In genomic region chr7:128462406-128462805, GRCm38 (mm10) we compare ENCODE assay signal across 8 mouse cellular contexts. TPM values are rescaled to one million over a fixed set of nuclear protein-coding genes. Genes with fewer than 3 reads are reported as not detected.
A peak's percentile ranks its signal among the peaks of the same experiment; 100 is the strongest.
DNase-seq lines count a peak whose midpoint lies in the region; ATAC-seq and TF ChIP-seq lines count a peak whose summit lies in the region.

No protein-coding gene starts in this region.

- ATAC-seq in hindbrain, postnatal 0 days, result no peak
- ATAC-seq in midbrain, embryonic 16.5 days, result no peak

- H3K4me1 ChIP-seq in hindbrain, postnatal 0 days (ENCODE audit: insufficient read depth, low read length), result no peaks in the 10 kb centered on the region
- peaks cover 16% of the 10 kb centered on the region for H3K4me1 ChIP-seq in midbrain, embryonic 16.5 days (ENCODE audit: control insufficient read depth, insufficient read depth, low read length)

- H3K9ac ChIP-seq in hindbrain, postnatal 0 days (replicated peaks; ENCODE audit: low read length), result peak overlapping the region; percentile 35; the same call in 1 of the 2 replicates
- H3K9ac ChIP-seq in midbrain, embryonic 16.5 days (ENCODE audit: low read depth, low read length), result no peak overlapping the region; the same call in 1 of the 2 replicates

- peak; percentile 11 for DNase-seq in adrenal gland, adult 8-10 months
- no peak for DNase-seq in adrenal gland, postnatal 4 days (ENCODE audit: low spot score in 2 of 2)
- peak; percentile 2 for DNase-seq in spleen, adult 12 weeks (ENCODE audit: low spot score)
- no peak for DNase-seq in spleen, postnatal 4 days (ENCODE audit: low spot score in 2 of 2)
- no peak for DNase-seq in hindbrain, postnatal 0 days (ENCODE audit: low spot score)
- no peak for DNase-seq in ovary, postnatal 14 days (ENCODE audit: low spot score)
- DNase-seq in urinary bladder, adult 18-20 months (ENCODE audit: low spot score in 2 of 2), result no peak

- H3K27me3 ChIP-seq in hindbrain, postnatal 0 days (ENCODE audit: insufficient read depth, low read length), result no peaks in the 10 kb centered on the region
- H3K27me3 ChIP-seq in midbrain, embryonic 16.5 days (ENCODE audit: control insufficient read depth, insufficient read depth, low read depth, low read length), result no peaks in the 10 kb centered on the region

- 74% methylated on average over 5 of the region's 5 CpGs for WGBS in hindbrain, postnatal 0 days
- WGBS in midbrain, embryonic 16.5 days, result 68% methylated on average over 5 of the region's 5 CpGs

- H3K9me3 ChIP-seq in hindbrain, postnatal 0 days (ENCODE audit: low read length), result no peaks in the 10 kb centered on the region
- no peaks in the 10 kb centered on the region for H3K9me3 ChIP-seq in midbrain, embryonic 16.5 days (replicated peaks; ENCODE audit: control insufficient read depth, low read length, poor library complexity, severe bottlenecking)

- peak; percentile 27 for TF ChIP-seq CTCF in hindbrain, postnatal 0 days (IDR thresholded peaks at IDR 0.05; ENCODE audit: low read depth)

- H3K4me3 ChIP-seq in hindbrain, postnatal 0 days (ENCODE audit: low read length), result peak overlapping the region; percentile 91
- H3K4me3 ChIP-seq in midbrain, embryonic 16.5 days (ENCODE audit: low read depth, low read length), result peak overlapping the region; percentile 77

- H3K4me2 ChIP-seq in hindbrain, postnatal 0 days (ENCODE audit: low read depth, low read length), result peak overlapping the region; percentile 94
- H3K4me2 ChIP-seq in midbrain, embryonic 16.5 days (ENCODE audit: low read length), result peak overlapping the region; percentile 58

- H3K27ac ChIP-seq in hindbrain, postnatal 0 days, result no peak overlapping the region; the same call in 1 of the 2 replicates
- H3K27ac ChIP-seq in midbrain, embryonic 16.5 days (ENCODE audit: low read length), result no peak overlapping the region

- H3K36me3 ChIP-seq in hindbrain, postnatal 0 days (ENCODE audit: insufficient read depth, low read length), result no peaks in the 10 kb centered on the region
- H3K36me3 ChIP-seq in midbrain, embryonic 16.5 days (ENCODE audit: control insufficient read depth, insufficient read depth, low read length), result no peaks in the 10 kb centered on the region

RNA-seq across cellular contexts. Expression of gene Tial1, which starts 0.9 kb away (rescaled TPM):
- 100 to 1,000 TPM in 2 of 4 experiments, 10 to 100 TPM in 2; 95.2 to 109 (median 102) TPM for total RNA-seq in adrenal gland, adult 8-10 months (2022)
- 100 to 1,000 TPM; 119 to 121 TPM for total RNA-seq in adrenal gland, postnatal 4 days (2021)
- total RNA-seq in hindbrain, postnatal 0 days (2014; rRNA removed), result 33.8 and 44.7 TPM in 2 replicates
- polyA plus RNA-seq in hindbrain, postnatal 0 days (2015; fragmentation: Nextera tagmentation; extraction: Ambion mirVana), result 22.4 and 26.0 TPM in 2 replicates
- 29.5 and 33.7 TPM in 2 replicates for polyA plus RNA-seq in midbrain, embryonic 16.5 days (2015; fragmentation: Nextera tagmentation; extraction: Ambion mirVana)

RNA-seq across cellular contexts. Expression of gene Rgs10, which starts 43.8 kb away (rescaled TPM):
- 10 to 100 TPM; 10.8 to 15.5 (median 12.3) TPM for total RNA-seq in adrenal gland, adult 8-10 months (2022)
- 10 to 100 TPM; 11.5 to 12.0 TPM for total RNA-seq in adrenal gland, postnatal 4 days (2021)
- 31.7 and 35.4 TPM in 2 replicates for total RNA-seq in hindbrain, postnatal 0 days (2014; rRNA removed)
- 101 and 107 TPM in 2 replicates for polyA plus RNA-seq in hindbrain, postnatal 0 days (2015; fragmentation: Nextera tagmentation; extraction: Ambion mirVana)
- 58.4 and 68.6 TPM in 2 replicates for polyA plus RNA-seq in midbrain, embryonic 16.5 days (2015; fragmentation: Nextera tagmentation; extraction: Ambion mirVana)

Comparison
In these comparisons a context has a peak if more than half of its experiments do, and no peak if none do; other contexts are left out.
1. DNase-seq: peak in adrenal gland, adult 8-10 months (single experiment) and spleen, adult 12 weeks (single experiment); none in adrenal gland, postnatal 4 days (0 of 2), spleen, postnatal 4 days (0 of 2), hindbrain, postnatal 0 days (single experiment), ovary, postnatal 14 days (single experiment) and urinary bladder, adult 18-20 months (0 of 2).